Mouse (Mus musculus) kidney, embryonic 16.5 days (tissue): ENCODE measurements around the gene Adra1b. TPM values are rescaled to one million over a fixed set of nuclear protein-coding genes. Genes with fewer than 3 reads are reported as not detected.

Experiments used
- ATAC-seq: fragments of 200-750 bp; cut with Nextera tagmentation; 2 replicates; pipeline ENCODE4 v1.8.0; 2017; ENCODE audit warnings: moderate TSS enrichment; ENCODE audit not compliant: low FRiP score, low TSS enrichment
- H3K27ac ChIP-seq: fragments of 300-500 bp; sonication (generic); 2 replicates; pipeline ENCODE4 v1.5.1; 2014; ENCODE audit warnings: low read length
- H3K27me3 ChIP-seq: fragments of 300-500 bp; sonication (generic); 2 replicates; pipeline ENCODE4 v1.6.1; 2014; ENCODE audit warnings: low read length, control low read depth, mixed read lengths; ENCODE audit not compliant: insufficient read depth
- H3K36me3 ChIP-seq: fragments of 300-500 bp; sonication (generic); 2 replicates; pipeline ENCODE4 v1.6.1; 2014; ENCODE audit warnings: low read length, control low read depth, mixed read lengths; ENCODE audit not compliant: insufficient read depth
- H3K4me1 ChIP-seq: fragments of 300-500 bp; sonication (generic); 2 replicates; pipeline ENCODE4 v1.6.1; 2014; ENCODE audit warnings: low read length, control low read depth, mixed read lengths; ENCODE audit not compliant: insufficient read depth
- H3K4me2 ChIP-seq: fragments of 300-500 bp; sonication (generic); replicated peaks from 2 replicates; pipeline ENCODE4 v1.6.1; 2014; ENCODE audit warnings: low read depth, low read length
- H3K4me3 ChIP-seq: fragments of 300-500 bp; sonication (generic); 2 replicates; pipeline ENCODE4 v1.5.1; 2014; ENCODE audit warnings: mild to moderate bottlenecking, low read length
- H3K9ac ChIP-seq: fragments of 300-500 bp; sonication (generic); replicated peaks from 2 replicates; pipeline ENCODE4 v1.6.1; 2014; ENCODE audit warnings: low read length
- H3K9me3 ChIP-seq: fragments of 300-500 bp; sonication (generic); 2 replicates; pipeline ENCODE4 v1.6.1; 2016; ENCODE audit warnings: low read length, control low read depth
- WGBS: fragments of 180-500 bp; shearing (Covaris S2); extraction: QIAGEN DNeasy Blood & Tissue Kit; methylation state at CpG from one replicate; pipeline ENCODE4 v1.1.7; 2014; 5-methylcytosine and 5-hydroxymethylcytosine counted together
- polyA plus RNA-seq: library from polyadenylated mRNA; unstranded; fragments of >200 nt; fragmentation: Nextera tagmentation; extraction: Ambion mirVana; gene quantifications from 2 replicates; pipeline ENCODE4 v1.2.1, GENCODE M21; 2015

The Adra1b gene
- polyA plus RNA-seq, 1 experiment from 2014 or later = 1.2 TPM

GRCm38 (mm10) chr11:43834531-43834930 is 66.5 kb downstream of the Adra1b start:
- H3K36me3 ChIP-seq = no peaks in the 10 kb centered on the region
- WGBS = 67% methylated on average over 11 of the region's 11 CpGs
- H3K27ac ChIP-seq = no peak overlapping the region
- H3K4me2 ChIP-seq = no peak overlapping the region
- no peak overlapping the region for H3K9ac ChIP-seq
- no peaks in the 10 kb centered on the region for H3K9me3 ChIP-seq
- H3K4me3 ChIP-seq = no peak overlapping the region
- H3K4me1 ChIP-seq = peaks cover 6% of the 10 kb centered on the region; the same call in 1 of the 2 replicates
- ATAC-seq = no peak
- H3K27me3 ChIP-seq = peaks cover 26% of the 10 kb centered on the region

GRCm38 (mm10) chr11:43831530-43831929 is 69.5 kb downstream of the Adra1b start:
- Histone ChIP-seq H3K36me3 (no peaks in the 10 kb centered on the region), H3K4me1 (peaks cover 4% of the 10 kb centered on the region; the same call in 1 of the 2 replicates), H3K4me3 (no peak overlapping the region), H3K4me2 (no peak overlapping the region), H3K9me3 (no peaks in the 10 kb centered on the region), H3K27me3 (peaks cover 13% of the 10 kb centered on the region), H3K9ac (no peak overlapping the region), H3K27ac (no peak overlapping the region)
- ATAC-seq = no peak
- 70% methylated on average over 4 of the region's 4 CpGs for WGBS

GRCm38 (mm10) chr11:43826769-43827168 is 74.2 kb downstream of the Adra1b start:
- no peak for ATAC-seq

GRCm38 (mm10) chr11:43823349-43823748 is 77.7 kb downstream of the Adra1b start:
- no peaks in the 10 kb centered on the region for H3K4me1 ChIP-seq

More at GRCm38 (mm10) chr11:43826769-43827168, 74.2 kb downstream of the Adra1b start:
- Histone ChIP-seq H3K4me2 (no peak overlapping the region), H3K9ac (no peak overlapping the region), H3K4me1 (no peaks in the 10 kb centered on the region), H3K9me3 (no peaks in the 10 kb centered on the region), H3K36me3 (no peaks in the 10 kb centered on the region), H3K27ac (no peak overlapping the region), H3K4me3 (no peak overlapping the region), H3K27me3 (no peaks in the 10 kb centered on the region)
- WGBS = 95% methylated on average over 4 of the region's 4 CpGs

GRCm38 (mm10) chr11:43820552-43821460 is 80.2 kb downstream of the Adra1b start:
- H3K27me3 ChIP-seq = no peaks in the 10 kb centered on the region
- ATAC-seq = no peak
- H3K4me3 ChIP-seq = no peak overlapping the region
- WGBS = 67% methylated on average over 11 of the region's 11 CpGs
- no peaks in the 10 kb centered on the region for H3K9me3 ChIP-seq
- no peaks in the 10 kb centered on the region for H3K36me3 ChIP-seq
- H3K9ac ChIP-seq = no peak overlapping the region
- no peaks in the 10 kb centered on the region for H3K4me1 ChIP-seq
- H3K27ac ChIP-seq = no peak overlapping the region
- H3K4me2 ChIP-seq = no peak overlapping the region

More at GRCm38 (mm10) chr11:43823349-43823748, 77.7 kb downstream of the Adra1b start:
- Histone ChIP-seq H3K27me3 (no peaks in the 10 kb centered on the region), H3K9me3 (no peaks in the 10 kb centered on the region), H3K4me2 (no peak overlapping the region), H3K27ac (no peak overlapping the region), H3K9ac (no peak overlapping the region), H3K4me3 (no peak overlapping the region), H3K36me3 (no peaks in the 10 kb centered on the region)
- no peak for ATAC-seq
- 47% methylated on average over 5 of the region's 5 CpGs for WGBS

GRCm38 (mm10) chr11:43817368-43817923 is 83.6 kb downstream of the Adra1b start:
- Histone ChIP-seq H3K9me3 (no peaks in the 10 kb centered on the region), H3K4me2 (no peak overlapping the region), H3K36me3 (no peaks in the 10 kb centered on the region), H3K4me1 (no peaks in the 10 kb centered on the region), H3K27me3 (no peaks in the 10 kb centered on the region), H3K4me3 (no peak overlapping the region), H3K9ac (no peak overlapping the region), H3K27ac (no peak overlapping the region)
- 65% methylated on average over 9 of the region's 9 CpGs for WGBS
- no peak for ATAC-seq

GRCm38 (mm10) chr11:43812535-43812934 is 88.5 kb downstream of the Adra1b start:
- Histone ChIP-seq H3K9me3 (no peaks in the 10 kb centered on the region), H3K27ac (no peak overlapping the region), H3K4me3 (no peak overlapping the region), H3K36me3 (no peaks in the 10 kb centered on the region), H3K27me3 (no peaks in the 10 kb centered on the region), H3K4me1 (no peaks in the 10 kb centered on the region), H3K4me2 (no peak overlapping the region), H3K9ac (no peak overlapping the region)
- no peak for ATAC-seq
- 57% methylated on average over 5 of the region's 5 CpGs for WGBS

GRCm38 (mm10) chr11:43807732-43808131 is 93.3 kb downstream of the Adra1b start:
- no peak overlapping the region for H3K4me2 ChIP-seq
- H3K27me3 ChIP-seq = no peaks in the 10 kb centered on the region
- no peak overlapping the region for H3K27ac ChIP-seq
- no peak for ATAC-seq
- no peaks in the 10 kb centered on the region for H3K9me3 ChIP-seq
- WGBS = 53% methylated on average over 5 of the region's 5 CpGs
- no peak overlapping the region for H3K9ac ChIP-seq
- no peaks in the 10 kb centered on the region for H3K4me1 ChIP-seq
- no peaks in the 10 kb centered on the region for H3K36me3 ChIP-seq
- H3K4me3 ChIP-seq = no peak overlapping the region

GRCm38 (mm10) chr11:43795992-43796391 is 105.0 kb downstream of the Adra1b start:
- WGBS = 30% methylated on average over 8 of the region's 8 CpGs
- Histone ChIP-seq H3K27ac (no peak overlapping the region), H3K4me3 (no peak overlapping the region), H3K9ac (no peak overlapping the region), H3K36me3 (no peaks in the 10 kb centered on the region), H3K9me3 (no peaks in the 10 kb centered on the region), H3K27me3 (no peaks in the 10 kb centered on the region), H3K4me2 (no peak overlapping the region), H3K4me1 (no peaks in the 10 kb centered on the region)
- no peak for ATAC-seq

GRCm38 (mm10) chr11:43790446-43790845 is 110.6 kb downstream of the Adra1b start:
- 66% methylated on average over 6 of the region's 6 CpGs for whole genome bisulfite sequencing
- Histone ChIP-seq H3K36me3 (no peaks in the 10 kb centered on the region), H3K4me3 (no peak overlapping the region), H3K4me2 (no peak overlapping the region), H3K27ac (no peak overlapping the region), H3K9me3 (no peaks in the 10 kb centered on the region), H3K4me1 (no peaks in the 10 kb centered on the region), H3K9ac (no peak overlapping the region), H3K27me3 (no peaks in the 10 kb centered on the region; the same call in 1 of the 2 replicates)
- no peak for ATAC-seq
